Mouse (Mus musculus): ENCODE data around the gene Cpeb1.
"Not testable (repeated sequence)": the region's sequence is repeated elsewhere in the genome, so short reads cannot be mapped to it uniquely, and the experiment has no call there.

Gene Cpeb1

GRCm38 (mm10) chr7:81455155-81455651 is at the start of gene Cpeb1:
Cpeb1 (minus strand) TSS chr7:81455465.
- DNase-seq (ENCODE audit: low spot score) = peak; percentile 66

- DNase-seq (ENCODE audit: low spot score) = no peak
These were observed 45.8 kb upstream of the Cpeb1 start for GRCm38 (mm10) chr7:81501050-81501449.

- DNase-seq (ENCODE audit: low spot score) = no peak
These were observed 42.9 kb upstream of the Cpeb1 start, which contains the start of gene BC048679 for GRCm38 (mm10) chr7:81498181-81498580. BC048679 (minus strand) TSS chr7:81498281.

- DNase-seq (ENCODE audit: low spot score) = peak; percentile 72
These were observed 41.9 kb upstream of the Cpeb1 start for GRCm38 (mm10) chr7:81497171-81497570.

GRCm38 (mm10) chr7:81493331-81494021 is 38.2 kb upstream of the Cpeb1 start, which contains the start of gene Ap3b2:
Ap3b2 (minus strand) TSS chr7:81493925.
- DNase-seq (ENCODE audit: low spot score) = peak; percentile 79

- no peak for DNase-seq (ENCODE audit: low spot score)
These were observed 37.4 kb upstream of the Cpeb1 start for GRCm38 (mm10) chr7:81492628-81493027.

- DNase-seq (ENCODE audit: low spot score) = peak; percentile 70
These were observed 34.4 kb upstream of the Cpeb1 start for GRCm38 (mm10) chr7:81489649-81490048.

GRCm38 (mm10) chr7:81480800-81481199 is 25.5 kb upstream of the Cpeb1 start:
- peak; percentile 56 for DNase-seq (ENCODE audit: low spot score)

GRCm38 (mm10) chr7:81479531-81480090 is 24.3 kb upstream of the Cpeb1 start:
- DNase-seq (ENCODE audit: low spot score) = peak; percentile 29

GRCm38 (mm10) chr7:81478261-81478660 is 23.0 kb upstream of the Cpeb1 start:
- not testable (repeated sequence) for DNase-seq (ENCODE audit: low spot score)

- DNase-seq (ENCODE audit: low spot score) = peak; percentile 37
These were observed 21.6 kb upstream of the Cpeb1 start for GRCm38 (mm10) chr7:81476833-81477232.

- no peak for DNase-seq (ENCODE audit: low spot score)
These were observed 20.0 kb upstream of the Cpeb1 start for GRCm38 (mm10) chr7:81475221-81475620.

- DNase-seq (ENCODE audit: low spot score) = no peak
These were observed 9.7 kb upstream of the Cpeb1 start for GRCm38 (mm10) chr7:81464906-81465450.

GRCm38 (mm10) chr7:81464116-81464515 is 8.9 kb upstream of the Cpeb1 start:
- DNase-seq (ENCODE audit: low spot score) = peak; percentile 72

- no peak for DNase-seq (ENCODE audit: low spot score)
These were observed 7.5 kb upstream of the Cpeb1 start for GRCm38 (mm10) chr7:81462815-81463214.

- DNase-seq (ENCODE audit: low spot score) = peak; percentile 46
These were observed 780 bp downstream of the Cpeb1 start for GRCm38 (mm10) chr7:81454331-81455039.

- peak; percentile 59 for DNase-seq (ENCODE audit: low spot score)
These were observed 1.6 kb downstream of the Cpeb1 start for GRCm38 (mm10) chr7:81453443-81454274.

GRCm38 (mm10) chr7:81452971-81453441 is 2.3 kb downstream of the Cpeb1 start:
- peak; percentile 56 for DNase-seq (ENCODE audit: low spot score)

GRCm38 (mm10) chr7:81398957-81399356 is 56.3 kb downstream of the Cpeb1 start:
- peak; percentile 36 for DNase-seq (ENCODE audit: low spot score)

GRCm38 (mm10) chr7:81379363-81379762 is 75.9 kb downstream of the Cpeb1 start:
- no peak for DNase-seq (ENCODE audit: low spot score)

- peak; percentile 71 for DNase-seq (ENCODE audit: low spot score)
These were observed 82.8 kb downstream of the Cpeb1 start for GRCm38 (mm10) chr7:81372337-81372920.
